Mouse (Mus musculus): ENCODE measurements at regions not wholly inside any gene's neighbourhood (a gene's known extent, or its start where the extent isn't known, plus 50 kb on each side); places are given as distances from the start of the nearest gene placed in this dataset.

DNA sequence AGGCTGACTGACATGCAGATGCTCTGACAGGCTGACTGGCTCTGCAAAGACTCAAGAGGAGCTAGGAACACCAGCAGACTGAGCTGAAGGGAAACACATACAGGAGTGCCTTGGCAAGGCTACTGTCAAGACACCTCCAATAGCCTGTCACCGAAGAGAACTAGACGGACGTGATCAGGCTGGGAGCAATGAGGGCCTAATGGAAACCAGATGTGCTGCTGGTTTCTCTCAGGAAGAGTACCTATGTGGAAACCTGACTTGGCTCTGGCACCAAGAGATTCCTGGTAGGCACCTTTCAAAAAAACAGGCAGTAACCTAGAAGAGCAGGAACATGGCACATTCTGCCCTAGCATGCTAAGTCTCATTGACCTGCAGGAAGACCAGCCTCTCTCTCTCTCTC, 158.3 kb upstream of the Tmem28 start:
- TF ChIP-seq CTCF (IDR thresholded peaks at IDR 0.05; ENCODE audit: control insufficient read depth, insufficient read depth, insufficient read length) (no peak), CEBPB (IDR thresholded peaks at IDR 0.05; ENCODE audit: low read depth) (no peak), USF1 (IDR thresholded peaks at IDR 0.05; ENCODE audit: low read depth) (no peak)

All from C2C12 (cell line).